In the genomic region with DNA sequence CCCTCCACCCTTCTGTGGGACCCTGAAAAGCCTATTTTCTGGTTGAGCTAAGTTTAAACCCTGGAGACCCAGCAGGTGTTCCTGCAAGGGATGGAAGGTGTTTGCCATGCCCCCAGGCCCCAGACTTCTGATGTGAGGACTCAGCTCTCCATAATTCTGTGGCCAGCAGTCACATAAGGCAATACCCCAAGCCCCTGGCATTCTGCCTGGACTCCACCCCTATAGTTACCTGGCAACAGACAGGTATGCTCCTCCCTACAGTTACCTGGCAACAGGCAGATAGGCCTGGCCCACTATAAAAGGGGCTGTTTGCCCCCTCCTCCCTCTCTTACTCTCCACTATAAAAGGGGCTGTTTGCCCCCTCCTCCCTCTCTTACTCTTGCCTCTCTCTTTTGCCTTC, we compare ENCODE assay signal across 30 mouse cellular contexts. TPM values are rescaled to one million over a fixed set of nuclear protein-coding genes. Genes with fewer than 3 reads are reported as not detected.
"Had no signal": no experiment of that assay in that cellular context is flagged by ENCODE, and none has a peak within 500 bp of the region (broad histone marks: within the 10 kb centered on the region; RNA-seq: fewer than 3 reads in every experiment).

No protein-coding gene starts in this region.

- H3K4me3 ChIP-seq: gastrocnemius, adult 2 months; heart, adult 2 months; heart, embryonic 13.5 days; heart, embryonic 15.5 days; hindbrain, embryonic 10.5 days; hindbrain, embryonic 12.5 days; intestine, embryonic 15.5 days; layer of hippocampus, adult 2 months; limb, embryonic 10.5 days; limb, embryonic 12.5 days; liver, embryonic 13.5 days; liver, embryonic 15.5 days had no signal

- DNase-seq: gastrocnemius, adult 2 months; gastrocnemius, postnatal 10 days; gastrocnemius, postnatal 25 days; heart, adult 2 months; heart, postnatal 14 days; heart, postnatal 36 days; kidney, adult 18-20 months; kidney, adult 8-10 months; kidney, postnatal 14 days; kidney, postnatal 36 days; liver; liver, embryonic 13.5 days had no signal

- H3K27ac ChIP-seq: gastrocnemius, adult 2 months; heart, adult 2 months; heart, embryonic 13.5 days; heart, embryonic 15.5 days; hindbrain, embryonic 10.5 days; hindbrain, embryonic 12.5 days; hindbrain, embryonic 14.5 days; intestine, embryonic 15.5 days; kidney, postnatal 0 days; layer of hippocampus, adult 2 months; limb, embryonic 10.5 days; limb, embryonic 12.5 days; liver, embryonic 13.5 days; liver, embryonic 15.5 days had no signal

RNA-seq across cellular contexts. Expression of a gene that starts 24.7 kb away (rescaled TPM):
- total RNA-seq: gastrocnemius, adult 2 months; gastrocnemius, postnatal 10 days; gastrocnemius, postnatal 25 days; gastrocnemius, postnatal 4 days; granulocyte monocyte progenitor cell, adult 5-6 weeks; heart, adult 2 months; heart, postnatal 14 days; heart, postnatal 36 days; layer of hippocampus, adult 2 months; layer of hippocampus, postnatal 10 days; layer of hippocampus, postnatal 25 days; left cerebral cortex, adult 8-10 months; left cerebral cortex, postnatal 10 days; left cerebral cortex, postnatal 25 days had no signal
